Mouse (Mus musculus) spleen, adult 2 months (tissue): Measurements from ENCODE around the gene 2810408A11Rik. TPM values are rescaled to one million over a fixed set of nuclear protein-coding genes. Genes with fewer than 3 reads are reported as not detected.
A peak's percentile ranks its signal among the peaks of the same experiment; 100 is the strongest.

Source experiments
- DNase-seq, 2 experiments: peaks; one replicate each; pipeline versions ENCODE4 v3.0.0 to v3.0.0-alpha.2; 2012 to 2021; ENCODE audit warnings: low spot score in 2 of 2, low read depth in 1 of 2
- H3K27ac ChIP-seq: fragments of 200-500 bp; 2 replicates; pipeline ENCODE4 v1.5.1; 2012; ENCODE audit warnings: low read length, inconsistent platforms; ENCODE audit not compliant: insufficient read depth
- H3K27me3 ChIP-seq: fragments of 200-500 bp; 2 replicates; pipeline ENCODE4 v1.6.1; 2012; ENCODE audit warnings: mild to moderate bottlenecking, moderate library complexity, low read length, inconsistent platforms; ENCODE audit not compliant: control insufficient read depth, insufficient read depth
- H3K36me3 ChIP-seq: fragments of 200-500 bp; 2 replicates; pipeline ENCODE4 v1.6.1; 2012; ENCODE audit warnings: mild to moderate bottlenecking, low read length, inconsistent platforms; ENCODE audit not compliant: control insufficient read depth, insufficient read depth
- H3K4me1 ChIP-seq: fragments of 200-500 bp; 2 replicates; pipeline ENCODE4 v1.6.1; 2011; ENCODE audit warnings: inconsistent platforms; ENCODE audit not compliant: control insufficient read depth, insufficient read depth, insufficient read length
- H3K4me3 ChIP-seq: fragments of 200-500 bp; 2 replicates; pipeline ENCODE4 v1.5.1; 2011; ENCODE audit warnings: mild to moderate bottlenecking, inconsistent platforms; ENCODE audit not compliant: insufficient read depth, insufficient read length; ENCODE audit errors: extremely low read depth
- CTCF ChIP-seq: fragments of 200-500 bp; IDR thresholded peaks from 2 replicates; pipeline ENCODE4 v1.5.1; 2011; ENCODE audit warnings: mild to moderate bottlenecking, inconsistent platforms; ENCODE audit not compliant: insufficient read depth, insufficient read length, insufficient replicate concordance; ENCODE audit errors: extremely low read depth
- POLR2A ChIP-seq: fragments of 200-500 bp; IDR thresholded peaks from 2 replicates; pipeline ENCODE4 v1.6.1; 2011; ENCODE audit warnings: low read depth, low read length, inconsistent platforms
- WGBS: fragments of 180-500 bp; shearing (Covaris S2); methylation state at CpG from one replicate; pipeline ENCODE4 v1.1.7; 2018; 5-methylcytosine and 5-hydroxymethylcytosine counted together
- polyA plus RNA-seq: library from polyadenylated mRNA; depleted of rRNA; stranded (reverse); fragments of >200 nt; gene quantifications from 2 replicates; pipeline ENCODE4 v1.2.3, GENCODE M21; 2012

Gene 2810408A11Rik
- polyA plus RNA-seq, 1 experiment = 0.51 TPM

GRCm38 (mm10) chr11:69915667-69916627 lies 15.2 kb upstream of the 2810408A11Rik start:
- TF ChIP-seq POLR2A = no peak
- no peak for TF ChIP-seq CTCF
- H3K27ac ChIP-seq = peak overlapping the region; percentile 15; the same call in 1 of the 2 replicates
- peaks cover 38% of the 10 kb centered on the region for H3K36me3 ChIP-seq
- no peak overlapping the region for H3K4me3 ChIP-seq
- peaks cover 11% of the 10 kb centered on the region for H3K4me1 ChIP-seq
- DNase-seq = no peak
- H3K27me3 ChIP-seq = no peaks in the 10 kb centered on the region
- WGBS = 67% methylated on average over 5 of the region's 5 CpGs

GRCm38 (mm10) chr11:69914917-69915430 lies 14.2 kb upstream of the 2810408A11Rik start:
- TF ChIP-seq POLR2A (no peak), CTCF (no peak)
- Histone ChIP-seq H3K4me1 (peaks cover 11% of the 10 kb centered on the region), H3K27me3 (no peaks in the 10 kb centered on the region), H3K36me3 (peaks cover 40% of the 10 kb centered on the region), H3K4me3 (peak overlapping the region; percentile 78; the same call in 1 of the 2 replicates), H3K27ac (no peak overlapping the region)
- WGBS = 40% methylated on average over 9 of the region's 9 CpGs
- no peak for DNase-seq

- Histone ChIP-seq H3K36me3 (peaks cover 45% of the 10 kb centered on the region), H3K4me3 (peak overlapping the region; percentile 78), H3K27me3 (no peaks in the 10 kb centered on the region), H3K4me1 (peaks cover 11% of the 10 kb centered on the region), H3K27ac (peak overlapping the region; percentile 86)
- TF ChIP-seq CTCF (no peak), POLR2A (no peak)
- WGBS = under 1% methylated on average over 17 of the region's 17 CpGs
- no peak for DNase-seq
Observed at GRCm38 (mm10) chr11:69914372-69914764, 13.6 kb upstream of the 2810408A11Rik start.

- peak; percentile 84 to 88 for DNase-seq
- Histone ChIP-seq H3K4me1 (peaks cover 8% of the 10 kb centered on the region), H3K27me3 (no peaks in the 10 kb centered on the region), H3K4me3 (peak within 1 kb of the TSS; percentile 78), H3K27ac (peak within 1 kb of the TSS; percentile 86), H3K36me3 (peaks cover 46% of the 10 kb centered on the region)
- TF ChIP-seq POLR2A (peak; percentile 39), CTCF (no peak)
- WGBS = under 1% methylated on average over 61 of the region's 61 CpGs
Observed at GRCm38 (mm10) chr11:69913554-69914371, 13.0 kb upstream of the 2810408A11Rik start, which contains the start of gene Gps2. TSS of gene Gps2 (plus strand) at chr11:69913888.

- Histone ChIP-seq H3K36me3 (peaks cover 47% of the 10 kb centered on the region), H3K4me1 (peaks cover 8% of the 10 kb centered on the region), H3K4me3 (peak overlapping the region; percentile 78), H3K27me3 (no peaks in the 10 kb centered on the region), H3K27ac (peak overlapping the region; percentile 69; the same call in 1 of the 2 replicates)
- DNase-seq = no peak
- 84% methylated on average over 15 of the region's 15 CpGs for WGBS
- no peak for TF ChIP-seq CTCF
- TF ChIP-seq POLR2A = no peak
Observed at GRCm38 (mm10) chr11:69912716-69913530, 12.1 kb upstream of the 2810408A11Rik start.

- DNase-seq = no peak
- no peak overlapping the region for H3K4me3 ChIP-seq
- no peak overlapping the region for H3K27ac ChIP-seq
- TF ChIP-seq CTCF (no peak), POLR2A (no peak)
- no peaks in the 10 kb centered on the region for H3K27me3 ChIP-seq
- H3K36me3 ChIP-seq = peaks cover 50% of the 10 kb centered on the region
- 89% methylated on average over 6 of the region's 6 CpGs for WGBS
- peaks cover 8% of the 10 kb centered on the region for H3K4me1 ChIP-seq
Observed at GRCm38 (mm10) chr11:69911701-69912100, 10.9 kb upstream of the 2810408A11Rik start.
